Mouse (Mus musculus) liver, postnatal 0 days (tissue): ENCODE results near the gene 1700092M07Rik. TPM values are rescaled to one million over a fixed set of nuclear protein-coding genes. Genes with fewer than 3 reads are reported as not detected.

Source experiments
- ATAC-seq: fragments of 200-750 bp; cut with Nextera tagmentation; 2 replicates; pipeline ENCODE4 v1.8.0; 2017; ENCODE audit warnings: mild to moderate bottlenecking, moderate library complexity
- DNase-seq: peaks from one replicate; pipeline ENCODE4 v3.0.0-alpha.2; 2016
- H3K27ac ChIP-seq: fragments of 300-500 bp; sonication (generic); 2 replicates; pipeline ENCODE4 v1.5.1; 2014; ENCODE audit warnings: antibody characterized with exemption, moderate library complexity, mild to moderate bottlenecking, low read depth
- H3K27me3 ChIP-seq: fragments of 300-500 bp; sonication (generic); 2 replicates; pipeline ENCODE4 v1.6.1; 2014; ENCODE audit warnings: low read length, control low read depth, mixed read lengths; ENCODE audit not compliant: insufficient read depth
- H3K36me3 ChIP-seq: fragments of 300-500 bp; sonication (generic); replicated peaks from 2 replicates; pipeline ENCODE4 v1.6.1; 2014; ENCODE audit warnings: mild to moderate bottlenecking, control low read depth, low read length, moderate library complexity, mixed read lengths; ENCODE audit not compliant: insufficient read depth
- H3K4me1 ChIP-seq: fragments of 300-500 bp; sonication (generic); 2 replicates; pipeline ENCODE4 v1.6.1; 2014; ENCODE audit warnings: antibody characterized with exemption, mild to moderate bottlenecking, control low read depth; ENCODE audit not compliant: insufficient read depth
- H3K4me2 ChIP-seq: fragments of 300-500 bp; sonication (generic); 2 replicates; pipeline ENCODE4 v1.6.1; 2014; ENCODE audit warnings: low read depth, mild to moderate bottlenecking, low read length, moderate library complexity, mixed read lengths
- H3K4me3 ChIP-seq: fragments of 300-500 bp; sonication (generic); 2 replicates; pipeline ENCODE4 v1.5.1; 2014; ENCODE audit warnings: low read depth, low read length
- H3K9ac ChIP-seq: fragments of 300-500 bp; sonication (generic); replicated peaks from 2 replicates; pipeline ENCODE4 v1.6.1; 2014; ENCODE audit warnings: mild to moderate bottlenecking, moderate library complexity
- H3K9me3 ChIP-seq: fragments of 300-500 bp; sonication (generic); 2 replicates; pipeline ENCODE4 v1.6.1; 2016; ENCODE audit warnings: mild to moderate bottlenecking, control low read depth, low read length, mixed read lengths
- CTCF ChIP-seq: sonication (generic); IDR thresholded peaks from 2 replicates; pipeline ENCODE4 v1.5.1; 2016; ENCODE audit warnings: antibody characterized with exemption, low read depth
- EP300 ChIP-seq: IDR thresholded peaks from 2 replicates; pipeline ENCODE4 v1.6.1; 2016; ENCODE audit warnings: antibody characterized with exemption, low read depth, mild to moderate bottlenecking
- WGBS: fragments of 180-500 bp; shearing (Covaris S2); extraction: QIAGEN DNeasy Blood & Tissue Kit; methylation state at CpG from one replicate; pipeline ENCODE4 v1.1.7; 2014; ENCODE audit not compliant: insufficient replicate concordance; 5-methylcytosine and 5-hydroxymethylcytosine counted together
- polyA plus RNA-seq: library from polyadenylated mRNA; unstranded; fragments of >200 nt; fragmentation: Nextera tagmentation; extraction: Ambion mirVana; gene quantifications from 2 replicates; pipeline ENCODE4 v1.2.1, GENCODE M21; 2015

The 1700092M07Rik gene
- polyA plus RNA-seq, 1 experiment from 2014 or later, result 0.43 TPM

DNA sequence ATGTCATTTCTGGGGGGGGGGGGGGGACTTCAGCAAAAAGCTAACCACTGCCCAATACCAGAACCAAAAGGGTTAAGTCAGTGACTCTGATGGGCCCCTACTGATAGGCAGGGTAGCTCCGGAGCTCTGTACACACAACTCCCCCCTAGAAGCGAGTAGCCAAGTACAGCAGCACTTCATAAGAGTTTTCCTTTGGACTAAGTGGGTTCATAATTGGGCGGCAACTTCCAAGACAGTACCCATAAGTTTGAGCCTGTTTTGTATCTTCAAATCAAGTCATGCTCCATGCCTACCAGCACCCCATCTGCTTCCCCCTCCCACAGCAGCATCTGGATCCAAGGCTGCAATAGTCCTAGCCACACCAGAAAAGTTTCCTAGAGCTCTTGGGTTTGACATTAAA lies 15.1 kb downstream of the 1700092M07Rik start:
- no peak for DNase-seq
- no peak for ATAC-seq
- Histone ChIP-seq H3K4me3 (0 out of 2 replicates have a peak overlapping the region, but pooled peaks have one; percentile 94), H3K9ac (peak overlapping the region; percentile 97), H3K4me2 (peak overlapping the region; percentile 86), H3K4me1 (peaks cover 27% of the 10 kb centered on the region), H3K9me3 (no peaks in the 10 kb centered on the region), H3K36me3 (peaks cover 44% of the 10 kb centered on the region), H3K27me3 (no peaks in the 10 kb centered on the region), H3K27ac (no peak overlapping the region; the same call in 1 of the 2 replicates)
- TF ChIP-seq EP300 (no peak), CTCF (no peak)
- WGBS, result 53% methylated on average over 3 of the region's 3 CpGs

DNA sequence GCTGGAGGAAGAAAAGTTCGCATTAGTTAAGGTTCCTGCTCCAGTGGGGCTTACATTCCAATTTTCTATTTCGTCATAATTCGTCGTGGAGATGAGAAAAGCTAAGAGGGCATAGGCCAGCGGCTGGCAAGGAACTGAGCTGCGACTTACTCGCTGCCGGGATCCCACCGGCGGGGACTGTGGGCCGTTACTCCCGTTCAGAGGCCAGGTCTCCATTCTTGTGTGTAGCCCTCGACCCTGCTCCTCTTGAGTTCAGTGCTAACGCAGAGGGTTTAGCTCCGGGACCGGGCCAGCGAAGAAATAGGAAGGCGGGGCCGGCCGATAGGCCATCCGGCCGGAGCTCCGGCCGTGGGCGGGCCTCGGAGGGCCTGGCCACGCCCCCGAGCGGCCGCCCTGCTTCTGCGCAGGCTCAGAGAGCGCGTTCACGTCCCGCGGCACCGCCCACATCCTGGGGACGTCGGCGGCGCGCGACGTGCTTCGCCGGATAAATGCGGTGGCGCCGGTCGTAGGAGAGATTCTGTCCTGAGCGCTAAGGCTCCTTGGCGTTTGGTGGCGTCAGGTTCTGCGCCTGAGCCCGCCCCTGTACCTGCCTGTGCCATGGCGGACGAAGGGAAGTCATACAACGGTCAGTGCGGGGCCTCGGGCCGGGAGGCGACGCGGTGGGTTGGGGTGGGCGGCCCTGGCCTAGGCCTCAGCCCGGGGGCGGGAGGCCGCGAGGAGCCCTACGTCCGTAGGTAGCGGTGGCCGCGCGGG lies 16.3 kb downstream of the 1700092M07Rik start, which contains the start of gene Nxf1:
Nxf1 (plus strand) TSS at position 439 of the 753 bp plus-strand sequence.
- no peaks in the 10 kb centered on the region for H3K9me3 ChIP-seq
- H3K27ac ChIP-seq, result peak within 1 kb of the TSS; percentile 94
- TF ChIP-seq EP300, result no peak
- TF ChIP-seq CTCF, result no peak
- H3K4me3 ChIP-seq, result peak within 1 kb of the TSS; percentile 94
- peak within 1 kb of the TSS; percentile 86 for H3K4me2 ChIP-seq
- ATAC-seq, result peak; percentile 96
- peaks cover 34% of the 10 kb centered on the region for H3K36me3 ChIP-seq
- peaks cover 27% of the 10 kb centered on the region for H3K4me1 ChIP-seq
- DNase-seq, result peak; percentile 97
- H3K9ac ChIP-seq, result peak within 1 kb of the TSS; percentile 97
- no peaks in the 10 kb centered on the region for H3K27me3 ChIP-seq
- WGBS, result under 1% methylated on average over 71 of the region's 75 CpGs

DNA sequence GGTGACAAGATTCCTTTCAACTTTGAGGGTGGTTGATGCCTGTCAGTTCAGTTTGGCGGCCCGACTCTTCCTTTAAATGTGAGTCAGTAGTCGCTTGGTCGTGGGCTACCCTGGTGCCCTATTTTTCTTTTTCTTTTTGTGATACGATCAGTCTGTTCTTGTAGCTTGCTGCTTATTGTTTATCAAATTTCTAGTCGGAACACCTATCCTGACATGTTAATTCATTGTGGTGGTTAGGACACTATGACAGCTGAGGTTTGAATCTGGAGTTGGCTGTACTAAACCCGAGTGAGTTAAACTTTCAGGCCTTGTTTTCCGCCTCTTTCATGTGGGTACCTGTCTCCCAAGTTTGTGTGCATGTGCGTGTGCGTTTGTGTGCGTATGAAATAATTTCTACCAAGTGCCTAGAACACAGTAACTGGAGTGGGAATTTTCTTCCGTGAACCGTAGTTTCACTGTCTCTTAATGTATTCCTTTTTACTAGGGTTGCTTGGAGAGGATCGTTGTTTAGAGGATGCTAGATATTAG lies 17.0 kb downstream of the 1700092M07Rik start:
- no peaks in the 10 kb centered on the region for H3K27me3 ChIP-seq
- peaks cover 34% of the 10 kb centered on the region for H3K36me3 ChIP-seq
- peak overlapping the region; percentile 94 for H3K4me3 ChIP-seq
- DNase-seq (no peak), ATAC-seq (no peak)
- peaks cover 27% of the 10 kb centered on the region for H3K4me1 ChIP-seq
- H3K4me2 ChIP-seq, result peak overlapping the region; percentile 86
- no peaks in the 10 kb centered on the region for H3K9me3 ChIP-seq
- H3K9ac ChIP-seq, result peak overlapping the region; percentile 97
- TF ChIP-seq CTCF, result no peak
- no peak for TF ChIP-seq EP300
- WGBS, result 2% methylated on average over 14 of the region's 14 CpGs
- H3K27ac ChIP-seq, result peak overlapping the region; percentile 94

DNA sequence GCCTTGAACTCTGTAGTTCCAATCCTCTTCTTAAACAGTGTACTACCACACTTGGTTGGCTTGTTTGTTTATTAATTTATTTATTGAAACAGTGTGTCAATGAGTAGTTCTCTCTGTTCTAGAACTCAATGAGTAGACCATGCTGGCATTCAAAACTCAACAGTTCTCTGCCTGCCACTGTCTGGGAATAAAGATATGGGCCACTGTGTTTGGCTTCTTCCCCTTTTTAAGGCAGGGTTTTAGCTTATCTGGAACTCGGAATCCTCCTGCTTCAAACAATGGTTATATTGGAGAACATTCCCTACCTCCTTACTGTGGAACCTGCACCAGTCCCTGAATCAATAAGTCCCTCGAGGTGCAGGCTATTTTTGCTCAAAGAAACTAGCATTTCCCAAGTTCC lies 18.4 kb downstream of the 1700092M07Rik start:
- H3K4me1 ChIP-seq, result peaks cover 27% of the 10 kb centered on the region
- TF ChIP-seq CTCF (no peak), EP300 (no peak)
- DNase-seq (no peak), ATAC-seq (no peak)
- H3K9me3 ChIP-seq, result no peaks in the 10 kb centered on the region
- H3K36me3 ChIP-seq, result peaks cover 36% of the 10 kb centered on the region
- H3K4me3 ChIP-seq, result peak overlapping the region; percentile 94; the same call in 1 of the 2 replicates
- peak overlapping the region; percentile 86 for H3K4me2 ChIP-seq
- peak overlapping the region; percentile 97; the same call in 1 of the 2 replicates for H3K9ac ChIP-seq
- no peaks in the 10 kb centered on the region for H3K27me3 ChIP-seq
- 0 out of 2 replicates have a peak overlapping the region, but pooled peaks have one; percentile 5 for H3K27ac ChIP-seq
- WGBS, result 43% methylated on average over 2 of the region's 2 CpGs

DNA sequence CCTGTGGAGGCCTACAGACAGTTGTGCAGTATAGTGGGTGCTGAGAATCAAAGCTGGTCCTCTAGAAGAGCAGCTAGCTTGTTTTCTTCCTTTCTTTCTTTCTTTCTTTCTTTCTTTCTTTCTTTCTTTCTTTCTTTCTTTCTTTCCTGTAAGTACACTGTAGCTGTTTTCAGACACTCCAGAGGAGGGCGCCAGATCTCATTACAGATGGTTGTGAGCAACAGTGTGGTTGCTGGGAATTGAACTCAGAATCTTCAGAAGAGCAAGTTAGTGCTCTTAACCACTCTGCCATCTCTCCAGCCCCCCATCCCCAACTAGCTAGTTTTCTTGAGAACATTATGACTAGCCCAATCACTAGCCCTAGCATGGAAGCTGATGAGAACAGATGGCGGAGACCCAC lies 20.2 kb downstream of the 1700092M07Rik start:
- Histone ChIP-seq H3K9ac (no peak overlapping the region), H3K9me3 (no peaks in the 10 kb centered on the region; the same call in 1 of the 2 replicates), H3K4me1 (peaks cover 19% of the 10 kb centered on the region), H3K4me2 (no peak overlapping the region), H3K27ac (no peak overlapping the region), H3K27me3 (no peaks in the 10 kb centered on the region), H3K36me3 (peaks cover 39% of the 10 kb centered on the region), H3K4me3 (no peak overlapping the region)
- no peak for DNase-seq
- TF ChIP-seq EP300, result no peak
- peak; percentile 45 for TF ChIP-seq CTCF
- 93% methylated on average over 2 of the region's 2 CpGs for WGBS
- no peak for ATAC-seq

DNA sequence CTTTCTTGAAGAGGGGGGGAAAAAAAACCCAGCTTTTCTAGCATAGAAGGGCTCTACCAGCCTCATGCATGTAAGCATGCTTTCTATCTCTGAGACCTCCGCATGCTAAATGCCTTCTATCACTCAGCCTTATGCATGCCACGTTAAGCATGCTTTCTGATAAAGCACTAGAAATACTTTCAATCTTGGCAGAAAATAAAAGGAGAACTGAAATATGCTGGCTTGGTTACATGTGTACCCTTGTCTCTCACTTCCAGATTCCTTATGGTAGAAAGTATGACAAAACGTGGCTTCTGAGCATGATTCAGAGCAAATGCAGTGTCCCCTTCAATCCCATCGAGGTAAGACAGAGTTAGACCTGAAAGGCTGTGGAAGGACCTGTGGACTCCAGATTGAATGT lies 22.8 kb downstream of the 1700092M07Rik start:
- no peaks in the 10 kb centered on the region for H3K27me3 ChIP-seq
- WGBS, result 85% methylated on average over 4 of the region's 4 CpGs
- no peak for ATAC-seq

More for the DNA sequence above, 22.8 kb downstream of the 1700092M07Rik start:
- H3K4me3 ChIP-seq, result no peak overlapping the region
- H3K36me3 ChIP-seq, result peaks cover 62% of the 10 kb centered on the region
- H3K9me3 ChIP-seq, result no peaks in the 10 kb centered on the region; the same call in 1 of the 2 replicates
- no peak for TF ChIP-seq CTCF
- TF ChIP-seq EP300, result no peak
- no peak overlapping the region for H3K4me2 ChIP-seq
- no peak overlapping the region for H3K9ac ChIP-seq
- no peak for DNase-seq
- H3K27ac ChIP-seq, result no peak overlapping the region
- H3K4me1 ChIP-seq, result peaks cover 10% of the 10 kb centered on the region
